In the genomic region with DNA sequence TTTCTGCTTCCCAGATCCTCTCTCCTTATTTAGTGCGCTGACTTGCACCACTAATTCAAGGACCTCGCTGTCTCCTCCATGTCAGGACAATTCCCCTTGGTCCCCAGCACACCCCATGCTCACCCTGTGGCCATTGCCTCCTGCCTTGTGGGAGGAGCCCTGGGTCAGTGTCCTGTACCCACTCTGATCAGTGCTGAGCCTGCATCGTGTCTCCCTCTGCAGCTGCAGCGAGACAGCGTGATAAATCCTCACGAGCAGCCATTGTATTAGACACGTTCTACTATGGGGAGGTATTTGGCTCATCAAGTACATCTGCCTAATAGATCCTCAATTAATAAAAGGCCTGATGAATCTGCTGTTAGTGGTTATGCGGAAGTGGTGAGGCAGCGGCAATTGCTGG, we compare ENCODE assay signal across 16 mouse cellular contexts.
A peak's percentile ranks its signal among the peaks of the same experiment; 100 is the strongest.
DNase-seq lines count a peak whose midpoint lies in the region; ATAC-seq and TF ChIP-seq lines count a peak whose summit lies in the region.
"Had no signal": no experiment of that assay in that cellular context is flagged by ENCODE, and none has a peak within 500 bp of the region (broad histone marks: within the 10 kb centered on the region; RNA-seq: fewer than 3 reads in every experiment).

No protein-coding gene starts in this region.

- H3K27ac ChIP-seq in neural tube, embryonic 11.5 days (ENCODE audit: low read depth, low read length): 0 out of 2 replicates have a peak overlapping the region, but pooled peaks have one; percentile 21
- H3K27ac ChIP-seq in hindbrain, embryonic 12.5 days: peak overlapping the region; percentile 58; the same call in 1 of the 2 replicates
- H3K27ac ChIP-seq in midbrain, embryonic 15.5 days: peak overlapping the region; percentile 68
- H3K27ac ChIP-seq in thymus, adult 2 months (ENCODE audit: control insufficient read depth, insufficient read depth, low read length): no peak overlapping the region
- H3K27ac ChIP-seq: embryonic facial prominence, embryonic 15.5 days; heart, adult 2 months; limb, embryonic 10.5 days; stomach, embryonic 15.5 days had no signal

- whole genome bisulfite sequencing in neural tube, embryonic 11.5 days: 59% methylated on average over 9 of the region's 9 CpGs
- 61% methylated on average over 9 of the region's 9 CpGs for WGBS in hindbrain, embryonic 12.5 days
- WGBS in midbrain, embryonic 15.5 days: 39% methylated on average over 9 of the region's 9 CpGs
- 83% methylated on average over 9 of the region's 9 CpGs for WGBS in thymus, adult 2 months

- H3K9ac ChIP-seq in neural tube, embryonic 11.5 days (ENCODE audit: low read length): no peak overlapping the region
- 0 out of 2 replicates have a peak overlapping the region, but pooled peaks have one; percentile 13 for H3K9ac ChIP-seq in hindbrain, embryonic 12.5 days
- H3K9ac ChIP-seq in midbrain, embryonic 15.5 days: no peak overlapping the region
- H3K9ac ChIP-seq: embryonic facial prominence, embryonic 15.5 days; stomach, embryonic 15.5 days had no signal

- no peaks in the 10 kb centered on the region for H3K9me3 ChIP-seq in neural tube, embryonic 11.5 days (ENCODE audit: control insufficient read depth, low read length)
- no peaks in the 10 kb centered on the region for H3K9me3 ChIP-seq in hindbrain, embryonic 12.5 days (replicated peaks)
- no peaks in the 10 kb centered on the region for H3K9me3 ChIP-seq in midbrain, embryonic 15.5 days
- H3K9me3 ChIP-seq: embryonic facial prominence, embryonic 15.5 days; limb, embryonic 10.5 days; stomach, embryonic 15.5 days had no signal

- no peak for TF ChIP-seq POLR2A in thymus, adult 2 months (IDR thresholded peaks at IDR 0.05; ENCODE audit: control insufficient read depth, extremely low read depth, insufficient read depth, low read length, poor library complexity)

- peak; percentile 12 for DNase-seq in neural tube, embryonic 11.5 days (ENCODE audit: low spot score)
- no peak for DNase-seq in neural tube, embryonic 10.5 days (ENCODE audit: extremely low spot score, low spot score)
- no peak for DNase-seq in thymus, adult 2 months
- no peak for DNase-seq in layer of hippocampus, adult 9-10 months (ENCODE audit: low spot score)
- no peak for DNase-seq in frontal cortex, postnatal 25 days (ENCODE audit: low spot score in 2 of 2)
- DNase-seq: gastrocnemius, postnatal 10 days; heart, adult 2 months; kidney, adult 8-10 months; lung, adult 2 months; lung, postnatal 4 days had no signal

- no peak overlapping the region for H3K4me2 ChIP-seq in neural tube, embryonic 11.5 days (ENCODE audit: low read depth)
- no peak overlapping the region for H3K4me2 ChIP-seq in hindbrain, embryonic 12.5 days (replicated peaks)
- no peak overlapping the region for H3K4me2 ChIP-seq in midbrain, embryonic 15.5 days
- H3K4me2 ChIP-seq: embryonic facial prominence, embryonic 15.5 days; liver, embryonic 11.5 days; stomach, embryonic 15.5 days had no signal

- peaks cover 3% of the 10 kb centered on the region; the same call in 1 of the 2 replicates for H3K4me1 ChIP-seq in neural tube, embryonic 11.5 days (ENCODE audit: control insufficient read depth, insufficient read depth, low read length)
- H3K4me1 ChIP-seq in hindbrain, embryonic 12.5 days: peaks cover 50% of the 10 kb centered on the region
- peaks cover 47% of the 10 kb centered on the region for H3K4me1 ChIP-seq in midbrain, embryonic 15.5 days
- no peaks in the 10 kb centered on the region for H3K4me1 ChIP-seq in thymus, adult 2 months (replicated peaks; ENCODE audit: control insufficient read depth, insufficient read depth, low read length)
- H3K4me1 ChIP-seq: embryonic facial prominence, embryonic 15.5 days; stomach, embryonic 15.5 days had no signal

- TF ChIP-seq CTCF in thymus, adult 2 months (IDR thresholded peaks at IDR 0.05; ENCODE audit: borderline replicate concordance, control insufficient read depth, extremely low read depth, insufficient read depth, low read length, poor library complexity): no peak

- no peak; the same call in 1 of the 2 replicates for ATAC-seq in neural tube, embryonic 11.5 days (ENCODE audit: insufficient read depth, low FRiP score, low TSS enrichment)
- ATAC-seq in hindbrain, embryonic 12.5 days (ENCODE audit: low FRiP score): no peak
- ATAC-seq in midbrain, embryonic 15.5 days (replicated peaks): 0 out of 2 replicates have a peak, but pooled peaks have one; percentile 29

- no peaks in the 10 kb centered on the region for H3K36me3 ChIP-seq in neural tube, embryonic 11.5 days (ENCODE audit: control insufficient read depth, insufficient read depth, low read length)
- no peaks in the 10 kb centered on the region for H3K36me3 ChIP-seq in hindbrain, embryonic 12.5 days
- H3K36me3 ChIP-seq in midbrain, embryonic 15.5 days (replicated peaks): no peaks in the 10 kb centered on the region
- no peaks in the 10 kb centered on the region for H3K36me3 ChIP-seq in thymus, adult 2 months (ENCODE audit: control insufficient read depth, insufficient read depth, low read length)
- H3K36me3 ChIP-seq: embryonic facial prominence, embryonic 15.5 days; limb, embryonic 10.5 days; stomach, embryonic 15.5 days had no signal

- no peak overlapping the region for H3K4me3 ChIP-seq in neural tube, embryonic 11.5 days (ENCODE audit: low read depth, low read length)
- no peak overlapping the region for H3K4me3 ChIP-seq in hindbrain, embryonic 12.5 days
- H3K4me3 ChIP-seq in midbrain, embryonic 15.5 days: no peak overlapping the region
- no peak overlapping the region for H3K4me3 ChIP-seq in thymus, adult 2 months (ENCODE audit: control insufficient read depth, insufficient read depth, low read length)
- H3K4me3 ChIP-seq: embryonic facial prominence, embryonic 15.5 days; heart, adult 2 months; limb, embryonic 10.5 days; stomach, embryonic 15.5 days had no signal

- no peaks in the 10 kb centered on the region for H3K27me3 ChIP-seq in neural tube, embryonic 11.5 days (ENCODE audit: control insufficient read depth, insufficient read depth, low read length)
- no peaks in the 10 kb centered on the region for H3K27me3 ChIP-seq in hindbrain, embryonic 12.5 days
- H3K27me3 ChIP-seq in midbrain, embryonic 15.5 days (replicated peaks): no peaks in the 10 kb centered on the region
- H3K27me3 ChIP-seq in thymus, adult 2 months (ENCODE audit: control insufficient read depth, insufficient read depth, low read length): no peaks in the 10 kb centered on the region
- H3K27me3 ChIP-seq: embryonic facial prominence, embryonic 15.5 days; stomach, embryonic 15.5 days had no signal
